Mouse (Mus musculus) A20 (cell line): ENCODE data around the gene Gm21767.
"Not testable (repeated sequence)": the region's sequence is repeated elsewhere in the genome, so short reads cannot be mapped to it uniquely, and the experiment has no call there.

Source experiments
- DNase-seq: peaks from one replicate; pipeline ENCODE4 v3.0.0-alpha.2; 2011; ENCODE audit warnings: low read depth, low spot score

The Gm21767 gene

DNA sequence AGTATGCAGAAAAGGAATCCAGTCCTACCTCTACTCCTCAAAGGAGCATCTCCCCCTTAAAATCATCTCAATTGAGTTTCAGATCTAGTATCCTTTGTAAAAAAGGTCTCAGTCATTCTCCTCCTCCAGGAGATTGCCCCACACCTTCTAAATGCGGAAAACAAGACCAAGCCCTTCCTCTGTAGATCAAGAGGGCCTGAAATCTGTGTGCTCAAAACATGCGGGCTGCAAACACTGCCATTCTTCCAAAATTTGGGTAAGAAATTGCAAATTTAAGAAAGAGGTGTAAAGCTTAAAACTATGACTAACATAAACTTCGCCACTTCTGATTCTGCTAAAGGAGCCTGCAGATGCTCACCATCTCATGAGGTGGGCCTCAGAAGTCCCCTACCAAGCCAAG is at the start of gene Gm21767:
Gm21767 (plus strand) TSS at position 301 of the 400 bp plus-strand sequence.
- DNase-seq, result not testable (repeated sequence)
